Mouse (Mus musculus) left cerebral cortex, postnatal 14 days (tissue): ENCODE results near the gene Msi2. TPM values are rescaled to one million over a fixed set of nuclear protein-coding genes. Genes with fewer than 3 reads are reported as not detected.

Experiments used
- DNase-seq, 2 experiments: peaks; one replicate each; pipeline ENCODE4 v3.0.0; 2021 to 2022; ENCODE audit warnings: low spot score in 2 of 2, mixed read lengths in 1 of 2
- intact Hi-C: fragments of 180-260 bp; cut with DNase I; formaldehyde crosslinking; loops from one replicate; pipeline ENCODE4 v1.15.1; 2025
- total RNA-seq, 2 experiments: library from RNA; stranded (reverse); gene quantifications; 2 replicates each; pipeline ENCODE4 v1.2.3; 2021

The Msi2 gene
- total RNA-seq, 2 experiments from 2014 or later = 97.8 to 103 TPM

GRCm38 (mm10) chr11:88348690-88349089, 369.6 kb downstream of the Msi2 start:
- DNase-seq = no peak
- intact Hi-C loops = no loop called here

DNA sequence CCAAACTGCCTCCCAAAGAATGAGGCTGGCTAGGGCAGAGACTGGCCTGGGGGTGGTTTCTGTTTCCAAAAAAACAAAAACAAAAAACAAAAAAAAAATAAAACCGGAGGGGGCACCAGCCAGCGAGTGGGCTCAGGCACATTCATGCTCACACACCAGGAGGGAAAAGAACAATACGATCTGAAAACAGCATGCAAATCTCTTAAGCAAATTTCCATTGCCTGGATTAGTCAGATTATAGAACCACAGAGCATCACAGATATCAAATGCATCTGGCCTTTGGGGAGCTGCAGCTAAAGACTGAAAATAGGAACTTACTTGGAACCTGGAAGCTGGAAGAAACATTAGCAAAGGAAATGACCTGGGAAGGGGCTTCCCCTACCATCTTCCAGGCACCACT, 370.3 kb downstream of the Msi2 start:
- intact Hi-C loops = no loop called here
- DNase-seq = no peak

GRCm38 (mm10) chr11:88346066-88346465, 372.2 kb downstream of the Msi2 start:
- DNase-seq = no peak
- intact Hi-C loops = no loop called here

- intact Hi-C loops = no loop called here
- no peak for DNase-seq
Observed at GRCm38 (mm10) chr11:88337926-88338325, 380.4 kb downstream of the Msi2 start.

DNA sequence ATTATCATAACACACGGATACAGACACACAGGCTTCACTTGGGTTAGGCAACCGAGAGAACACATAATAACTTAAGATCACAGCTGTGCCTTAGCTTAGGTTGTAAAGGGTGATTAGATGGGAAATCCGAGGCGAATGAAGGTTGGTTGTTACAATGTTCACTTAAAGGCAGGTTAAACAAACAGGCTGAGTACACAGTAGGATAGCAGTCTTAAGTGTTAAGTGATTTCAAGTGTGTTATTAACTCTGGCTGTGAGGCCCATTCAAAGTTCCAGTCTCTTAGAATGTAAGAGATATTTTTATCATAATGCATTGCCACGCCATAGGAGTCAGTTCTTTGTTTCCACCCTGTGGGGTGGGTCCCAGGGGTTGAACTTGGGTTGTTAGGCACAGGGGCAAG, 383.4 kb downstream of the Msi2 start:
- no peak for DNase-seq
- intact Hi-C loops = no loop called here

DNA sequence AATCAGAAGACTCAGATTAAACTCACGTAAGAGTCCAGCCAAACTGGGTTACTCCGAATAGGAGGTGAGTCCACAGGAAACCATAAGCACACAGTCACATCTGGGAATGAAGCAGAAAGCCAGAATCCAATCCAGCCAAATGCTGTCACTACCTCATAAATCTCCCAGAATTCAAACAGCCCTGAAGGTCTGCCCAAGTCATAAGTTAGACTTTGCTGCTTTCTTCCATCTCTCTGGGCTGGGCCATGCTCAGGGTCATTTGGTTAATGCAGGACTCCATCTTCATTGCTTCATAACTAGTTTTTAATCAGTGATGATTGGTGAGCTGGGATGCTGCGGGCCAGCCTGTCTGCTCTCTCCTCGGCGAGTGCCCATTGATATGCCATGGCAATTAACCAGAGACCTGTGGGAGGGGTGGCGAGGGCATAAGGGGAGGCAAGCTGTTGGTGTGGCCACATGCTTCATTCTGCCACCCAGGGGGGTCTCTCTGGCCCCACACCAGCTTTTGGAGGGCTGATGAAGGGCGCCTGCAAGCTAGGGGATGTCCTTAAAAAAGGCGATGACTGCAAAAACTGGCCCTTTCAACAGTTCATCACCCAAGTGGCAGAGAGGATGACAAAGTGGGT, 385.9 kb downstream of the Msi2 start:
- no peak for DNase-seq
- intact Hi-C loops = no loop called here

DNA sequence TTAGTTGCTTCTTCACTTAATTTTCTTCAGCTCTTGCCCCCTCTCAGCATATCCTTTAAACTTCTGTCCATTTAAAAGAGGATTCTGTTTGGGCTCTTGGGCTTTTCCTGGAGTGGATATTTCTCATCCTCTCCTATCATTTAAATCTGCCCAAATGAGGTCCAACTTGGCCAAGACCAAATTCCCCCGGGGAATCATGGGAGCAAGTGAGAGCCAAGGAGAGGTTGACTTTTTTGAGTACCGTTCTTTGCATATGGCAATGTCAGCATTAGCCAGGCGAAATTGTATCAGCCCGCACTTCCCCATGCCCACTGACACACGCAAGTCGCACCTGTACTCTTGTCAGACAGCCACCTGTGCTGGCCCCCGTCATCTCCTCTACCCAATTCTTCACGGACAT, 386.6 kb downstream of the Msi2 start:
- intact Hi-C loops = no loop called here
- DNase-seq = no peak

DNA sequence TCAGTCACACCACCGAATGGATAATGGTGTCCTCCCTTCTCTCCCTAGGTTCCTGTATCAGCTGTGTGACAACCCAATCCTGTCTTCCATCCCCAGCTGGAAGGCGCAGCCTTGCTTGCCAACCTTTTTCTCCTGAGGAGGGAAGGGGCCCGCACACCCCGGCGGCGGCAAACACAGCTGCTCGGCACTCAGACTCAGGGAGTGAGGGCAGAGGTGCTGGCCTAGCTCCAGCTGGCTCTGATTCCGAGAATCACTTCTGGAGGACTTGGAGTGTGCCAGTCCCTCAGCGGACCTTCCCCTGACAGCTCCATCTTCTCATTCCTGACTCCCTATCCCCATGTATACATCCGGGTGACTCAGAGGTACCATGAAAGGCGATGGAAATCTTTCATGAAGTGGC, 387.5 kb downstream of the Msi2 start:
- peak; percentile 35 to 54 for DNase-seq
- intact Hi-C loops = no loop called here

DNA sequence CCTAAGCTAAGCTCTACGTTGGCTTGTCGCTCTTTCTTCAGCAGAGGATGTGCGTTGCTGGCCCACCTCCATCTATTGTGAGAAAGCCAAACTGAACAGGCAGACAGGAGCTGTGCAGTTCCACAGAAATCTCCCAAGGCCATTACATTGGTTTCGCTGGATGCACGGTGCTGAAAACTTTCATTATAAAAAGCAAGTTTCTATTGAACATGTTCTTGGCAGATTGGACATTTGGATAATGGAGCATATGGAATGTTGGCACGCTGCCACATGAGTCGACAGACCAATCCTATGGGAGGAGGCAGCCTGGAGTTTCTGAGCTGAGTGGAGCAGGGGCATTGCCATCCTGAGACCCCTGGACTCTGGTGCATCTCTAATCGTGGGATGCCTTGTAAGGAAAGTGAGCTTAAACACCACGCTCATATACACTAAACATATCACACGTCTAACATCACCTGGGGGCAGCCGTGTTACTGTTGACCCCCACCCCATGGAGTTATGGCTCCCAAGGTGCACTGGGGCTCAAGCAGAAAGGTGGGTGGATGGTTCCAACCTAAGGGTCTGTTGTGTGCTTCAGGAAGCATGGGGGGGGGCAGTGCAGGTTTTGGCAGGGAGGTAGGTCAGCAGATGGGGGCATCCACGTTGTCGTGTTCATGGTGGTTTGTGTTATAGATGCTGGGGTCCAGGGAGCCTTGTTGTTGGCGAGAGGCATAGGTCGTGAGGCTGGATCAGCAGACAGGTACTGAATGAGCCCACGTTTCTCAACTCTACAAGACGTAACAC, 389.3 kb downstream of the Msi2 start:
- DNase-seq = peak in 1 of 2 experiments; percentile 22
- intact Hi-C loops = no loop called here

- intact Hi-C loops = no loop called here
- DNase-seq = no peak
Observed at GRCm38 (mm10) chr11:88327016-88327415, 391.3 kb downstream of the Msi2 start.

- no peak for DNase-seq
Observed at GRCm38 (mm10) chr11:88318850-88319249, 399.5 kb downstream of the Msi2 start.

DNA sequence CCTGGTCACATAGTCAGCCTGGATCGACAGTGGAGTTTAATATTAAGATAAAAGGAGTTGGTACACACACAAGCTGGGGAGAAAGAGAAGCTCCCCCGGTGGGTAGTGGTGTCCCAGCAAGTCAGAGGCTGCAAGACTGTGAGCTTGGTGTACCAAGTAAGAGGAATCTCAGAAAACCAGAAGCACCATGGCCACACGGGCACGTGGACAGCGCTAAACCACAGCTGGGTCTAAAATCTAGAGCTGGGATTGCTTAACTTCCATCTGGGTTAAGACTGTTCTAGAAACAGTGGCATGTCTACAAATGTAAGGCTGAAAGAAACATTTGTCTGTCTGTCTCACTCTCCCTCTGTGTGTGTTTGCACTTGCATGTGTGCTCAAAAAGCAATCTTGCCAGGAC, 402.9 kb downstream of the Msi2 start:
- no peak for DNase-seq
- intact Hi-C loops = no loop called here

More at GRCm38 (mm10) chr11:88318850-88319249, 399.5 kb downstream of the Msi2 start:
- intact Hi-C loops = no loop called here

DNA sequence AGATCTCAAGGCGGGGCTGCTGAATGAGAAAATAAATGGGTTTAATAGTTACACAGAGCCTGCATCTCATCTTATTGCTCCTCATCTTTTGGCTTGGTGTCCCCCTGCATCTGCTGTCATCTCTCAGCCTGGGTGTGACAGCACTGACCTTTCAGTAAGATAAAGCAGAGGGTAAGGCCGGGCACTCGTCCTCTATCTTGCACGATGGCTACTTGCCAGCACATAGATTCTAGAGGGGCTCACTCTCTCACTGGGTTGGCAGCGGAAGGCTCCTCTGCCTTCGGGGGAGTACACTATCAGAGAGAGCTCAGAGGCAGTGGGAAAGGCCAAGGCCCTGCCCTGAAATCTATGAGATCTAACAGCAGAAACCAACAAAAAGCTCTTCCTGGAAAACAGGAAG, 403.8 kb downstream of the Msi2 start:
- no peak for DNase-seq
- intact Hi-C loops = no loop called here

GRCm38 (mm10) chr11:88313512-88313911, 404.8 kb downstream of the Msi2 start:
- intact Hi-C loops = no loop called here
- DNase-seq = no peak

DNA sequence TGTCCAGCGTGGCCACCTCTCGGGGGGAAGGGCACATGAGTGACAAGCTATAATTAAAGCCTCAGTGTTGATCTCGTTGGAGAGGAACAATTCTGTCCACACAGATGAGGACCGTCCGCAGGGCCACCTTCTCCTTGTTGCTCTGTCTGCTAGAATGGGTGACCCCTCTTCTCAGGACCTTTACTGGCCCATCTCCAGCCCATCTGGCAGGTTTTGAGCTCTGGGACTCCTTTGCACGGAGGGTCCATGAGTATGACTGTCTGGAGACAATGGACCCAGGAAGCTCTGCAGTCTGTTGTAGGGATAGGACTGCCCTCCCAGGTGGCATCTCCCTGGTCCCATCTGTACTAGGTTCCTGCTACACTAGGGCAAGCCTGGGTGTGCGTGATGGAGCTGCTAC, 406.7 kb downstream of the Msi2 start:
- intact Hi-C loops = no loop called here
- DNase-seq = no peak

DNA sequence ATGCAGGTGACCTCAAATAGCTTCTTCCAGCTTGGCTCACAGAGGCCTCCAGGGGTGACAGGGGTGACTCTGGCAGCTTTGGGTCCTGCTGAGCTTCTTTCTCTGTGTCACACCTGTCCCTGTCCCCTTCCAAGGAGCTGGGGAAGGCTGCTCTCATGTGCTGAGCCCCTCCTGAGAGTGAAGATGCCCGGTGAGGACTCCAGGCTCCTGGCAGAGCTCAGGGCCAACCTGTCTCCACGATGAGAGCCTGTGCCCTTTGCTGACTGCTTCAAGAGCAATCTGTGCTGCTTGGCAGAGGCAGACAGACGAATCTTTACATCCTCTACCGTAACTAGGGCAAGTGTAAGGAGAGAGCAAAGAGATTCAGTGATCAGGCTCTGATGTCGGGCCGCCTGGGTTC, 407.5 kb downstream of the Msi2 start:
- no peak for DNase-seq
- intact Hi-C loops = no loop called here

- intact Hi-C loops = no loop called here
- DNase-seq = no peak
Observed at GRCm38 (mm10) chr11:88309059-88309700, 409.1 kb downstream of the Msi2 start.

DNA sequence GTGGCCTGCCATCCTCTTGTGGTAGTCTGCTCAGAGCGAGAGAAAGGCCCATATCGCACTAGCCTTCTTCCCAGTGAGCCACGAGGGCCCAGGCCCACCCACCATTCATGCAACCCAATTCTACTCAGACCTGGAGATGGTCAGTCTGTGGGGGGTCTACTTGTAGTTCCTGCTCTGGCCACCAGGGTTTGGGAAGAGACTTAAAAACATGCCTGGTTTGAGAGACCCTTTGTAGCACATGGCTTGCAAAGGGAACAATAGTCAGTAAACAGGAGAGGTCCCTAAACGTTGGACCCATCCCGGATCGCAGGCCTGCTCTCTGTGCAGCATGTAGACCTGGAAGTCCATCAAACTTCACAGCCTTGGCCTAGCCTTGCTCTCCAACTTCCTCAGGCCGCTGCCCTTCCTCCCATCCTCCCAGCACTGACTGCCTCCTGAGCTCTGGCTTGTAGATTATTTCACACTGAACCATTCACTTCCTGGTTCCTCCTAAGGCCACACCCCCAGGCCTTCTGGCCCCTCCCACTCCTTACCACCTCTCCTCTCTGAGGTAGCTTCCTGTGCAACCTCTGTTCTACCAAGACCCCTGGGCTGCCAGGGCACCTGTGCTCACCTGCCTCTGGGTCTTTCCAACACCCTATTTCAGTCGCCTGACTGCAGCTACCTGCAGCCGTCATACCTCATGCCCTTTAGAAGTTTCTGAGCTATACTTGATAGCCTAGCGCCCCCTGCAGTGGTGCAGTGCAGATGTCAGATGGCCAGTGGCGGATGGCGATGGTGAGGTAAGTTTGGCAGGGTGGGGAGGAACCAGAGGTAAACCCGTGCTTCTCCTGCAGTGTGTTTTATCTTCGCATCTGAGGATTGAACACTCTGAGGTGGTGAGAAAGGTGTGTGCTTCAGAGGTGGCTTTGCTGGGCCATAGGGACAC, 410.4 kb downstream of the Msi2 start:
- DNase-seq = no peak
- intact Hi-C loops = no loop called here

GRCm38 (mm10) chr11:88305759-88306158, 412.6 kb downstream of the Msi2 start:
- DNase-seq = no peak
- intact Hi-C loops = no loop called here

DNA sequence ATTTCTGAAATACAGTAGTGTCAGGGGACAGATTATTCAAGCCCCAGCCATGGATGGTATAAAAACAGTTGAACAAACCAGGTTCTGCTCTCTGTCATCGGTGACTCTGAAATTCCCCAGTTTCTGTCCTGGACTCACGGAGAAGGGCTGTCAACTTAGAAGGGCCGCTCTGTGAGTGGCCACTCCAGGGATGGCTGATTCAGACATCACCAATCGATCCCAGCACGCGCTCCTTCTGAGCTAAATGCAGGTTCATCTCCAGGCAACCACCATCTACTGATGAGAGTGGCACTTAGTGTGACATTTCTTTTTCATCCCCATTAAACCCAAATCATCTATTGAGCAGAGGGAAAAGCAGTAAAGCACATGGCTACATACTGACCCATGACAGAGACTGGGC, 416.7 kb downstream of the Msi2 start:
- intact Hi-C loops = no loop called here
- no peak for DNase-seq
